25 mouse cellular contexts compared by ENCODE assay signal in genomic region chr6:103834726-103835229, GRCm38 (mm10).
"Had no signal": no experiment of that assay in that cellular context is flagged by ENCODE, and none has a peak within 500 bp of the region (broad histone marks: within the 10 kb centered on the region; RNA-seq: fewer than 3 reads in every experiment).

No protein-coding gene starts in this region.

- H3K4me1 ChIP-seq: heart, embryonic 13.5 days; heart, embryonic 15.5 days; hindbrain, embryonic 13.5 days; hindbrain, embryonic 15.5 days; limb, embryonic 10.5 days; limb, embryonic 12.5 days had no signal

- H3K9me3 ChIP-seq: heart, embryonic 13.5 days; heart, embryonic 15.5 days; hindbrain, embryonic 13.5 days; hindbrain, embryonic 15.5 days; limb, embryonic 10.5 days; limb, embryonic 12.5 days had no signal

- H3K27ac ChIP-seq: heart, adult 2 months; heart, embryonic 13.5 days; heart, embryonic 15.5 days; hindbrain, embryonic 13.5 days; hindbrain, embryonic 15.5 days; hindbrain, postnatal 0 days; layer of hippocampus, adult 2 months; left cerebral cortex, adult 2 months; limb, embryonic 10.5 days; limb, embryonic 12.5 days had no signal

- H3K36me3 ChIP-seq: heart, embryonic 13.5 days; heart, embryonic 15.5 days; hindbrain, embryonic 13.5 days; hindbrain, embryonic 15.5 days; limb, embryonic 10.5 days; limb, embryonic 12.5 days had no signal

- ATAC-seq: hindbrain, postnatal 0 days; intestine, embryonic 16.5 days had no signal

- DNase-seq: gastrocnemius, postnatal 14 days; gastrocnemius, postnatal 36 days; heart, adult 11 months; heart, adult 2 months; heart, postnatal 14 days; heart, postnatal 36 days; kidney, adult 11 months; kidney, adult 2 months; kidney, adult 9 months; kidney, postnatal 10 days; kidney, postnatal 25 days; kidney, postnatal 4 days; liver had no signal

- H3K27me3 ChIP-seq: heart, embryonic 13.5 days; heart, embryonic 15.5 days; hindbrain, embryonic 13.5 days; hindbrain, embryonic 15.5 days had no signal

- H3K4me3 ChIP-seq: heart, adult 2 months; heart, embryonic 13.5 days; heart, embryonic 15.5 days; hindbrain, embryonic 13.5 days; hindbrain, embryonic 15.5 days; layer of hippocampus, adult 2 months; left cerebral cortex, adult 2 months; limb, embryonic 10.5 days; limb, embryonic 12.5 days had no signal

- H3K9ac ChIP-seq: heart, embryonic 13.5 days; heart, embryonic 15.5 days; hindbrain, embryonic 13.5 days; hindbrain, embryonic 15.5 days; limb, embryonic 12.5 days had no signal

- H3K4me2 ChIP-seq: heart, embryonic 11.5 days; heart, embryonic 13.5 days; heart, embryonic 15.5 days; hindbrain, embryonic 13.5 days; hindbrain, embryonic 15.5 days; limb, embryonic 12.5 days; liver, embryonic 11.5 days had no signal
